Mouse (Mus musculus) cerebellum, adult 2 months (tissue): ENCODE measurements around the gene Ppm1d.

Experiments
- CTCF ChIP-seq: fragments of 200-500 bp; IDR thresholded peaks from 2 replicates; pipeline ENCODE4 v1.5.1; 2011; ENCODE audit warnings: low read depth, mild to moderate bottlenecking, control low read depth, low read length, moderate library complexity, borderline replicate concordance; ENCODE audit not compliant: insufficient read depth
- POLR2A ChIP-seq: fragments of 200-500 bp; IDR thresholded peaks from 2 replicates; pipeline ENCODE4 v1.6.1; 2011; ENCODE audit warnings: low read length, control low read depth, borderline replicate concordance; ENCODE audit not compliant: insufficient read depth

DNA sequence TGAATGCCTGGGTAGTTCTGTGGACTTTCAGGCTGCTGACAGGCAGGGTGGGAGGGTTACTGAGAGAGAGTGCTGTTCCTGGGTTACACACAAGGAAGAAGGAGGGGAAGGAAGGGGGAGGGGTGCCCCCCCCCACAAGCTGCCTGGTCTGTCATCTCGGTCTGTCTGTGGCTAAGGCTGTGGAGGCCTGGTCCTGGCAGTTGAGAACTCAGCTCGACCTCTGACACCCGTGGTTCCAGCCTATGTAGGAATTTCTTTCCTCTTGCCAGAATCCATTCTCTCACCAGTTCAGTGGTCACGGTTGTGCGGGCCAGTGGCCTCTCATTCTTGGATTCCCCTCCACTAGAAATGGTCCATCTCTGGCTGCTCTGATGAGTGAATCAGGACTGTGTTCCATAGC is 46.4 kb upstream of the Ppm1d start:
- no peak for TF ChIP-seq POLR2A
- no peak for TF ChIP-seq CTCF
